Mouse (Mus musculus) hindbrain, embryonic 10.5 days (tissue): ENCODE data around the gene Ist1. TPM values are rescaled to one million over a fixed set of nuclear protein-coding genes. Genes with fewer than 3 reads are reported as not detected.

Experiments used
- DNase-seq: peaks from one replicate; pipeline ENCODE4 v3.0.0-alpha.2; 2017; ENCODE audit warnings: low spot score
- H3K27ac ChIP-seq: fragments of 300-500 bp; sonication (generic); 2 replicates; pipeline ENCODE4 v1.5.1; 2016; ENCODE audit warnings: mild to moderate bottlenecking, moderate library complexity
- H3K27me3 ChIP-seq: fragments of 300-500 bp; sonication (generic); 2 replicates; pipeline ENCODE4 v1.6.1; 2016; ENCODE audit warnings: mild to moderate bottlenecking; ENCODE audit not compliant: poor library complexity, insufficient read depth, severe bottlenecking
- H3K36me3 ChIP-seq: fragments of 300-500 bp; sonication (generic); 2 replicates; pipeline ENCODE4 v1.6.1; 2016; ENCODE audit warnings: mild to moderate bottlenecking, moderate library complexity
- H3K4me1 ChIP-seq: fragments of 300-500 bp; sonication (generic); replicated peaks from 2 replicates; pipeline ENCODE4 v1.6.1; 2016; ENCODE audit warnings: mild to moderate bottlenecking
- H3K4me3 ChIP-seq: fragments of 300-500 bp; sonication (generic); 2 replicates; pipeline ENCODE4 v1.5.1; 2016; ENCODE audit warnings: mild to moderate bottlenecking, moderate library complexity
- H3K9me3 ChIP-seq: fragments of 300-500 bp; sonication (generic); 2 replicates; pipeline ENCODE4 v1.6.1; 2016; ENCODE audit warnings: mild to moderate bottlenecking, moderate library complexity
- WGBS: fragments of 180-500 bp; shearing (Covaris S2); methylation state at CpG from one replicate; pipeline ENCODE4 v1.1.7; 2016; 5-methylcytosine and 5-hydroxymethylcytosine counted together
- polyA plus RNA-seq: library from polyadenylated mRNA; unstranded; fragments of >200 nt; fragmentation: Nextera tagmentation; extraction: Ambion mirVana; gene quantifications from 2 replicates; pipeline ENCODE4 v1.2.1, GENCODE M21; 2016

Gene Ist1
- polyA plus RNA-seq, 1 experiment from 2014 or later: 156 TPM

- H3K9me3 ChIP-seq: no peaks in the 10 kb centered on the region
- WGBS: 94% methylated on average over 5 of the region's 5 CpGs
- H3K27ac ChIP-seq: no peak overlapping the region
- no peaks in the 10 kb centered on the region for H3K27me3 ChIP-seq
- no peaks in the 10 kb centered on the region for H3K4me1 ChIP-seq
- H3K4me3 ChIP-seq: no peak overlapping the region
- peaks cover 100% of the 10 kb centered on the region for H3K36me3 ChIP-seq
- no peak for DNase-seq
These were observed 20.4 kb downstream of the Ist1 start for GRCm38 (mm10) chr8:109672656-109673055.

DNA sequence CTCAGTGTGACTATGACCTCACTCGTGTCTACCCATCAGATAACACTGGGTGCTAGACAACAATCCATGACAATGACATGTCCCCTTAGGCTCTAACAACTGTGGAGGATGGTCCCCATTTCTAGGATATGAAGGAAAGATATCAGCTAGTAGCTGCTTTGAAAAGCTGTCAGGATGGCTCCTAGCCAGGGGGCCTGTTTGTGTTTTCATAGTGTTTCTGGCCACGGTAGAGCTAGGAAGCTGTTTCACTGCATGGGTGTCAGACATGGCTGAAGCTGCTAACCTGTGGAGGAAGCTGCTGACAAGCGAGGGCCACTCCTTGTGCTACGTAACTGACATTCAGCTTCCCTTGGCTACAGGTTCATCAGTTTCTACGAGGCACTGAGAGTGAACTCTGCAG is 26.4 kb downstream of the Ist1 start:
- no peak overlapping the region for H3K4me3 ChIP-seq
- peaks cover 50% of the 10 kb centered on the region for H3K36me3 ChIP-seq
- H3K4me1 ChIP-seq: no peaks in the 10 kb centered on the region
- H3K27me3 ChIP-seq: no peaks in the 10 kb centered on the region
- WGBS: 85% methylated on average over 5 of the region's 5 CpGs
- no peaks in the 10 kb centered on the region for H3K9me3 ChIP-seq
- no peak for DNase-seq
- H3K27ac ChIP-seq: no peak overlapping the region

DNA sequence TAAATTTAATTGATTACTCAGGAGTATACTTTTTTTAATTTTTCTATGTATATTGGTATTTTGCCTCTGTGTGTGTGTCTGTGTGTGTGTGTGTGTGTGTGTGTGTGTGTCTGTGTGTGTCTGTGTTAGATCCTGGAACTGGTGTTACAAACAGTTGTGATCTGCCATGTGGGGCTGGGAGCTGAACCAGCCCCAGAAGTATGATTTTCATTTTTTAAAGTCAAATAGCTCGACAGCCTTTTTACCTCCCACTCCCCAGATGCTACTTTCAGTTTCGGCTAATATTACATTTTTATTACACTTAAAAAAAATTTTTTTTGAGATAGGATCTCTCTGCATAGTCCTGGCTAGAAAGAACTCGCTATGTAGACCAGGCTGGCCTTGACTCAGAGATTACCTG is 30.7 kb downstream of the Ist1 start:
- Histone ChIP-seq H3K4me1 (no peaks in the 10 kb centered on the region), H3K27me3 (no peaks in the 10 kb centered on the region), H3K27ac (no peak overlapping the region), H3K36me3 (peaks cover 8% of the 10 kb centered on the region; the same call in 1 of the 2 replicates), H3K9me3 (no peaks in the 10 kb centered on the region), H3K4me3 (no peak overlapping the region)
- DNase-seq: no peak
- WGBS: 85% methylated on average over 3 of the region's 3 CpGs

DNA sequence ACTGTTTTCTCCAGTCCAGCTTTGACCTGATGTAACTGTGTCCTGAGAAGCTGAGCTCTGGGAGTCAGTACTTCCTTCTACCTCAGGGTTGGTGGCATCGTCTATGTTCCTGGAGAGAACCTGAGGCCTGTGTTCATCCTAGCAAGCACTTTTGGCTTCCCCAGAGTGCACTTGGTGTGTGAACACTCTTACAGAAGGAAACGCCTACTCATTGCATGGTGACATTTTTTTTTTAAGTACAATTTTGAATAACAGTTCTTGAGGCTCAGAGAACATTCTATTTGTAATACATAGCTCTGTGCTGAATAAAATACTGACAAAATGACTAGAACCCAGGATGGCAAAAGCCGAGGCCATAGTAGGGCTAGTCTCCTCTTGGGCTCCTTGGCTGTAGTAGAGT is 36.2 kb downstream of the Ist1 start:
- Histone ChIP-seq H3K4me3 (no peak overlapping the region), H3K36me3 (no peaks in the 10 kb centered on the region), H3K4me1 (no peaks in the 10 kb centered on the region), H3K9me3 (no peaks in the 10 kb centered on the region), H3K27me3 (no peaks in the 10 kb centered on the region), H3K27ac (no peak overlapping the region)
- 86% methylated on average over 3 of the region's 3 CpGs for WGBS
- DNase-seq: no peak

DNA sequence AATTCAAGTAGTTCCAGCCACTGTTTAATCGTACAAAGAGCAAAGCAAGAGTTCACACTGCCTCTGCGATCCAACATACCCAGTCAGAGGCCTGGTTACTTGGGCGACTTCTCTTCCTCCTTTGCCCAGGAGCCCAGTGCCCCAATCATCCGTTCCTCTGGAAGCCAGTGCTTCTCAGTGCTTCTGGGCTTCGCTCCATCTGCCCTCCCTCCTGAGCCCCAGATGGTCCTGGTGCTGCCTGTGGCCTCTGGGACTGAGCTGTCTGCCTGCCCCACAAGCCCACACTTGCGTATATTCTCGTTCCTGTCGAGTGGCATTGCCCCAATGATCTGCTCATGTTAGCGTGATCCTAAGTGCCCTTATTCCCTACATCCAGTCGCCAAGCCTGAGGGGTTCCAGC is 42.3 kb downstream of the Ist1 start:
- 79% methylated on average over 10 of the region's 10 CpGs for WGBS
- Histone ChIP-seq H3K36me3 (no peaks in the 10 kb centered on the region), H3K4me1 (0 out of 2 replicates have a peak, but pooled peaks cover 4% of the 10 kb centered on the region), H3K4me3 (no peak overlapping the region), H3K27ac (no peak overlapping the region; the same call in 1 of the 2 replicates), H3K27me3 (no peaks in the 10 kb centered on the region), H3K9me3 (no peaks in the 10 kb centered on the region)
- DNase-seq: no peak

- Histone ChIP-seq H3K9me3 (no peaks in the 10 kb centered on the region), H3K27ac (no peak overlapping the region), H3K4me1 (0 out of 2 replicates have a peak, but pooled peaks cover 4% of the 10 kb centered on the region), H3K27me3 (no peaks in the 10 kb centered on the region), H3K36me3 (no peaks in the 10 kb centered on the region), H3K4me3 (no peak overlapping the region)
- DNase-seq: no peak
- WGBS: 73% methylated on average over 7 of the region's 7 CpGs
These were observed 44.6 kb downstream of the Ist1 start for GRCm38 (mm10) chr8:109648469-109648868.

DNA sequence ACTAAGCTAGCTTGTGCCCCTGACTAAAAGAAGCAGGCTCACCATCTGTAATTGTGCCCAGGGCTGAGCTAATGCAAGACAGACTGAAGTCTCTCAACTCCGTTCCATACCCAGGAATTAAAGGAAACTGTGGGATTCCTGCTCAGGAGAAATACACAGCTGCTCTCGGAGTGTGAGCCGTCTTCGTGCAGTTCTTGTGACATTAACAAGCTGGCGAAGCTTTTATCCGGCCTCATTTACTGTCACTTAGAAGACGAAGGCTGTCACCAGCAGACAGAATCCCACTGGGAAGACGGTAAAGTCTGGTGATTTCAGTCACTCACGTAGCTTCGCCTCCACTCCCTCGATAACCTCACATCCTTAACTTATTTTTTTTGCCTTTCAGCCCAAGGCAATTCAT is 45.7 kb downstream of the Ist1 start:
- no peak overlapping the region for H3K27ac ChIP-seq
- no peaks in the 10 kb centered on the region for H3K36me3 ChIP-seq
- WGBS: 75% methylated on average over 11 of the region's 11 CpGs
- H3K9me3 ChIP-seq: no peaks in the 10 kb centered on the region
- H3K4me1 ChIP-seq: 0 out of 2 replicates have a peak, but pooled peaks cover 4% of the 10 kb centered on the region
- DNase-seq: no peak
- no peak overlapping the region for H3K4me3 ChIP-seq
- H3K27me3 ChIP-seq: no peaks in the 10 kb centered on the region

- 78% methylated on average over 5 of the region's 5 CpGs for WGBS
These were observed 51.8 kb downstream of the Ist1 start for GRCm38 (mm10) chr8:109641236-109641635.

DNA sequence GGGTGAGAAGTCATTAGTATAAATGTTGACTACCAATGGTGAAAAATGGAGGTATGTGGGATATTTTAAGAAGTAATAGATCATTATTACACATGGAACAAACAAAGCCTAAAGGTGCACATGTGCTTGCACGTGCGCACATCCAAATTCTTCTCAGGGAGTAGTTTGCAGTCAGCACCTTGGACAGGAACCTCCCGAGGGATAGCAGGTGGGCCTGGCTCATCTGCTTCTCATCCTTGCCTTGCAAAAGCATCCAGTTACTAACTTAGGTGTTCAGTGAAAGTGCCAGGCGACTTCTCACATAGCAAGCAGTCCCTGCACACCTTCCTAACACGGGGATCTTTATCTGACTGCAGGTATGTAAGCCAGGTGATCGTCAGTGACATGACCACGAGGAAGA is 52.6 kb downstream of the Ist1 start:
- Histone ChIP-seq H3K27me3 (no peaks in the 10 kb centered on the region), H3K4me3 (no peak overlapping the region), H3K36me3 (no peaks in the 10 kb centered on the region), H3K27ac (no peak overlapping the region), H3K4me1 (no peaks in the 10 kb centered on the region), H3K9me3 (no peaks in the 10 kb centered on the region)
- DNase-seq: no peak
- 66% methylated on average over 7 of the region's 7 CpGs for WGBS

More at GRCm38 (mm10) chr8:109641236-109641635, 51.8 kb downstream of the Ist1 start:
- Histone ChIP-seq H3K4me1 (no peaks in the 10 kb centered on the region), H3K4me3 (no peak overlapping the region), H3K27me3 (no peaks in the 10 kb centered on the region), H3K9me3 (no peaks in the 10 kb centered on the region), H3K27ac (no peak overlapping the region), H3K36me3 (no peaks in the 10 kb centered on the region)
- no peak for DNase-seq

- Histone ChIP-seq H3K36me3 (no peaks in the 10 kb centered on the region), H3K9me3 (no peaks in the 10 kb centered on the region), H3K27me3 (no peaks in the 10 kb centered on the region), H3K27ac (no peak overlapping the region), H3K4me3 (no peak overlapping the region), H3K4me1 (no peaks in the 10 kb centered on the region)
- DNase-seq: no peak
- 86% methylated on average over 5 of the region's 5 CpGs for WGBS
These were observed 54.2 kb downstream of the Ist1 start for GRCm38 (mm10) chr8:109638851-109639250.

DNA sequence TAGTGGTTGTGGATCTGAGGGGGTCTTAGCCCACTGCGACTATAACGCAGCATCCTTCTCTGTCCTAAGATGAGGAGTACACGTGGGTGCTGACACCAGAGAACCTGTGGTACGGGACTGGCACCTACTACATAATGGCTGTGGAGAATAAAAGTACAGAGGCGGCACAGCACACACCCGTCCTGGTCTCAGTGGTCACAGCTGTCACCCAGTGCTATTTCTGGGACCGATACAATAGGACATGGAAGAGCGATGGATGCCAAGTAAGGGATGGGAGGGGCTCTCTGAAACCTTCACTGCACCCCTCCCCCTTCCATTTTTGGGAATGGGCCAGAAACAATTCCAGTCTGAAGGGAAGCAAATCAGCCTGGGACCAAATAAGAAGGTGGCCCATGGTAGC is 57.9 kb downstream of the Ist1 start:
- Histone ChIP-seq H3K4me3 (no peak overlapping the region), H3K27me3 (no peaks in the 10 kb centered on the region), H3K36me3 (no peaks in the 10 kb centered on the region), H3K4me1 (no peaks in the 10 kb centered on the region), H3K9me3 (no peaks in the 10 kb centered on the region), H3K27ac (no peak overlapping the region)
- DNase-seq: no peak
- 93% methylated on average over 8 of the region's 8 CpGs for WGBS

DNA sequence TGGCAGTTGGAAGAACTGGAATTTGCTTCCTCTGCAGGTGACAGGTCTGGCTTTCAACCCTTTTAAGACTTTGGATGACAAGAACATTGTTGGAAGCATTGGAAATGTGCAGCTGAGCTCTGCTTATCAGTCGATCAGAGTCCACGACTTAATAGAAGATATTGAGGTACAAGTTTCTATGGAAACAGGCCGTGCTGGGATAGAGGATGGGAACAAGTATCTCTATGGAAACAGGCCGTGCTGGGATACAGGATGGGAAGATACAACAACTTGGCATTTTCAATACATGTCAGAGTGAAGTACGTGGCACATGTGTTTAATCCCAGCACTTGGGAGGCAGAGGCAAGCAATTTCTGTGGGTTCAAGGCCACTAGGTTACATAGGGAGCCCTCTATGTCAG is 60.6 kb downstream of the Ist1 start:
- H3K27me3 ChIP-seq: no peaks in the 10 kb centered on the region
- 80% methylated on average over 5 of the region's 5 CpGs for WGBS
- H3K4me1 ChIP-seq: no peaks in the 10 kb centered on the region
- H3K27ac ChIP-seq: no peak overlapping the region
- no peak overlapping the region for H3K4me3 ChIP-seq
- H3K36me3 ChIP-seq: no peaks in the 10 kb centered on the region
- no peaks in the 10 kb centered on the region for H3K9me3 ChIP-seq
- DNase-seq: no peak

- 80% methylated on average over 6 of the region's 6 CpGs for WGBS
- no peak for DNase-seq
- no peak overlapping the region for H3K27ac ChIP-seq
- no peaks in the 10 kb centered on the region for H3K9me3 ChIP-seq
- H3K27me3 ChIP-seq: no peaks in the 10 kb centered on the region
- H3K4me3 ChIP-seq: no peak overlapping the region
- no peaks in the 10 kb centered on the region for H3K36me3 ChIP-seq
- no peaks in the 10 kb centered on the region for H3K4me1 ChIP-seq
These were observed 64.4 kb downstream of the Ist1 start for GRCm38 (mm10) chr8:109628638-109629037.
